Mouse (Mus musculus) liver, adult (tissue): ENCODE measurements around the gene Snapc3.

Experiments
- GATA4 ChIP-seq: IDR thresholded peaks from 2 replicates; pipeline ENCODE4 v1.6.1; 2014; ENCODE audit warnings: mild to moderate bottlenecking, low read length; ENCODE audit not compliant: insufficient replicate concordance

The Snapc3 gene

GRCm38 (mm10) chr4:83438116-83438515, 20.6 kb downstream of the Snapc3 start:
- no peak for TF ChIP-seq GATA4

DNA sequence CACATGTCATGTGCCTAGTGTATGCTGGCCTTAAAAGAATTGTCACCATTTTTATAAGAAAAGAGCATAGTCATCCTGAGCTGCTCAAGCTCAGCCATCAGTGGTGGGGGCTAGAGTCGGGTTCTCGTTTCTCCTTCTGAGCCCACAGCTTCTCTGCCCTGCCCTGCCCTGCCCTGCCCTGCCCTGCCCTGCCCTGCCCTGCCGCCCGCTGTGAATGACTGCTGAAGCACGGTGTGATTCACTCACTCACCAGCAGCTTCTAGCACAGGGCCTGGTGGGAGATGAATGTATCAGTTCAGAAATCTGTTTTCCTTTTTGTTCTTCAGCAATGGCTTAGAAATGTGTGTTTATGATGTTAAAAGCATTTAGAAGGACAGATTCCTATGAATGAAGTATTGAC, 21.5 kb downstream of the Snapc3 start:
- TF ChIP-seq GATA4 = no peak

DNA sequence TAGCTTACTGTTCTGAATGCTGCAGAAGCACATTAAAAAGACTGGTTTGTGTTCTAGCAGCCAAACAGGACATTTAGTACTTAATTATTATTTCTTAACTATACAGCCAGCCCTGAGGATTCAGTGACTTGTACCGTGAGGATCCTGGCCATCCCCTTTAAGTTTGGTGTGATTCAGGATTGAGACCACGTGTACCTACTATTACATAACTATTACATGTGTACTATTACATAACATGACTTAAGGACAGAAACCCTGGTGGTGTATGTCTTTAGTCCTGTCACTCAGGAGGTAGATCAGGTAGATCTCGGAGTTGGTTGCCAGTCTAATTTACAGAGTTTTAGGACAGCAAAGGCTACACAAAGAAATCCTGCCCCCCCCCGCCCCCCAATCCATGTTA, 23.5 kb downstream of the Snapc3 start:
- no peak for TF ChIP-seq GATA4

DNA sequence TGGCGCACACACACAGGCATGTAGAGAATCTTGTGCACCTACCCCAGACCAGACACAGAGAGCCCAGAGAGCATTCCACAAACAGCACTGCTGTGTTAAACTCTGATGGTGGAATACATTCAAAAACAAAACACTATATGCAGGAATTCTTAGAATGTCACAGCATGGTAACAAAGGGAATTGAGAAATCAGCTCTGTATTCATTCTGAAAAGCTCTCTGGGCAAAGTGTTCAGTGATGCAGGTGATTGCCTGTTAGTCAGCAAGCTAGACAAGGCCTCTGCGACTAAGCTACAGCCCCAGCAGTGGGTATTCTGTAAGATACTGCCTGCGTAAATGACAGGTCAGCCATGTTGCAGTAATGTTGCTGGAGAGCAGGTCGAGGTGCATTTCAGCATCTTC, 33.3 kb downstream of the Snapc3 start:
- no peak for TF ChIP-seq GATA4

DNA sequence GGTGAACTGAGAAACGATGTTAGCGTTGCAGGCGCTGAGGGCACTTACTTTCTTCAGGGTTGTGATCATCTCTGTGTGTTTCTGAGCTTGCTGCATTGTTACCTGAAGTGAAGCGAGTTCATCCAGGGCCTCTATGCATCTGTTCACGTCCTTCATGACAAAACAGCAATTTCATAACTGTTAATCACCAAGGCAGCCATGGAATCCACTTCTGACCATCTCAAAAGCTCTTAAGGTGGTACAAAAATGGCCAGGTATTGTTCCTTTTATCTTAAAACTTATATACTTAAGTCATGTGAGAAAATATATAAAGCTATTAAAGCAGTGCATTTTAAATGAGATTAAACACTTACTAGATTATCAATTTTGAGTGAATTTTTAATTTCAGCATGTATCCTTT, 42.6 kb downstream of the Snapc3 start:
- no peak for TF ChIP-seq GATA4

DNA sequence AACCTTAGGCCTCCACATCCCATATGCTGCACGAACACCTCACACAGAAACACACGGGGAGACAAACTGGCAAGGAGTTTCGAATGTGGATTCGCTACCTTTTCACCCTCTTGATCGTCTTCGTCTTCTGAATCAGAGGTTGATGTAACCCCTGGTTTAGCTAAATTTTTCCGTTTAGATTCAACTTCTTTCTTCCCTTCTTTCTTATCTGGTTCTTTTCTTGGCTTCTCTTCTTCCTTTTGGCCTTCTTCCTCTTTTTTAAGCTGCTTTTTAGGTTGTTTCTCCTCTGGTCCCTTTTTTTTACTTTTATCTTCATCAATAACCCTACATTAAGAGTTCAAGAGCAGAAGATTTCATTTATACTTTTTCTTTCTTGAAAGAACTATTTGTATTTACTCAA, 47.3 kb downstream of the Snapc3 start:
- no peak for TF ChIP-seq GATA4

DNA sequence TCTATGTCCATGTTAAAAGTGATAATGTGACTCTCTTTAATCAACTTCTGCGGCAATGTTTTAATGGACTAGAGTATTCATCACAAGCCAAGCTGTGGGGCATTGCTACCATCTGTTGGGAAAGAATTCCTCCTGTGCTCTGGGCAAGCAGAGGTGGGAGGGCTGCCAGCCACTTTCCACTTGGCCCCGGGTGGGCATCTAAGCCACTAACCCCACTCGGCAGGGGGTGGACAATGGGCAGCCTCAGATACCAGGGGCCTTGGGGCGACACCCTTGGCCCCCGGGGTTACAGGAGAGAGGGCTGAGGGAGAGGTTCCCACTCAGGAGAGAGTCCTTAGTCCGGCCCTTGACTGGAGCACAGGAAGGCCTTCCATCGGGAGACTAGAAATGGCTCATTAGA, 50.1 kb downstream of the Snapc3 start:
- TF ChIP-seq GATA4 = no peak

GRCm38 (mm10) chr4:83468208-83468607, 50.7 kb downstream of the Snapc3 start:
- no peak for TF ChIP-seq GATA4

DNA sequence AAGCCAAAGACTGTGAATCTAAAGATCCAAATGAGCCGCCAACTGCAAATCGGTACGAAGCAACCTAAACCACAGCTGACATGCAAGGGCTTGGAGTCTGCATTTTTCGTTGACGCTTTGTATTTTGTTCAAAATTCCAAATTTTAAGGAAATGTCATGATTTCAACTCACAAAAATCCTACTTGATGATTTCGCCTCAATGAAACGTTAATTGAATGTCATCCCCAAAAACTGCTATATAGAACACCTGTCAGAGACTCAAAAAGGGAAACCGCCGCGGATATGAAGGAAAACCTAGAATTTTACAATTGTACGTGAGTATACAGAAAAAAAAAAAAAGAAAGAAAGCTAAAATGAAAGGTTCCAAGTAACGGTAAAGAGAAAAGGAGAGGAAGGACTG, 67.7 kb downstream of the Snapc3 start:
- no peak for TF ChIP-seq GATA4

DNA sequence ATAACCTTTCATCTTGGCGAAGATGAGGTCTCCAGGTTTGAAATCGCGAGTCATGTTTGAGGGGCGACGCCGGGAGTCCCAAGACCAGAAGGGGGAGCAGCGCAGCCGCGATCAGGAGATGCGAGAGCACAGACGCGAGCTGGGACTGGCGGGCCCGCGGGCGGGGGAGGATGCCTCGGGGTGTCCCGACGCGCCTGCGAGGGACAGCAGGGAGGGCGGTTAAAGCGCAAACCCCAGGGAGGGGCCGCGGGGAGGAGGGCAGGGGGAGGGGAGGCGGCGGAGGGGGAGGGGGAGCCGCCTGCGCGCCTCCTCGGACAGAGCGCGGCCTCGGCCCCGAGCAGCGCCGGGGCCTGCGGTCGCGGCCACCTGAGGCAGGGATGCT, 68.2 kb downstream of the Snapc3 start:
- TF ChIP-seq GATA4 = no peak; the same call in 1 of the 2 replicates

DNA sequence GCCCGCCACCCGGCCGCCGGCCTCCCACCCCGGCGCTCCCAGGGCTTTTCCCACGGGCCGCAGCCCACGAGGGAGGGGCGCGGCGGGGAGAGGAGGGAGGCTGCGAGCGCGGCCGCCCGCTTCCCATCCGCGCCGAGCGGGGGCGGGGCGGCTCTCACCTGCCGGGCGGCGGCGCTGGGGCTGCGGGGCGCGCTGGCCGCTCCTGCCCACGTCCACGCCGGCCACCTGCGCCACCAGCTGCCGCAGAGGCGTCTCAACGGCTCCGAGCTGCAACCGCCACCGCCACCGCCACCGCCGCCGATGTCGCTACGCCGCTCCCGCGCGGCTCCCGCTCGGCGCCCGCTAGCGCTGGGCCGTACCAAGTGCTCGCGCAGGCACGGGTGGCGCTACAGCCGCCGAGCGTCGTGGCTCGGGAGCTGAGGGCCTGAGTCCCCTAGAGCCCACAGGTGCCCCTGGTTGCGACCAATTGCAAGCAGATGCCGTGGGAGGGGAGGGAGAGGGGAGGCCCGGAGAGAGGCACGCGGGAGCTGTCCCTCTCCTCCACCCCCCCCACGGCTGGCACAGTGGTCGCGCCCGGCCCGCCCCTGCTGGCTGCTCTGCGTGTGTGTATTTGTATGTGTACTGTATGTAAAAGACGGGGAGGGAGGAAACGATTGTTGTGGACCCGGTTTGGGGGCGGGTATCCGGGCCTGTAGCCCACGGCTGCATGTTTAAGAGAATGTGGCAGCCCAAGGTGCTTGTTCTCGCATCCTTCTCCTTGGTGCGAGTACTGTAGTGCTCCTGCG, 68.8 kb downstream of the Snapc3 start, which contains the start of gene Psip1:
Psip1 (minus strand) TSS at position 343 of the 785 bp plus-strand sequence.
- no peak for TF ChIP-seq GATA4

DNA sequence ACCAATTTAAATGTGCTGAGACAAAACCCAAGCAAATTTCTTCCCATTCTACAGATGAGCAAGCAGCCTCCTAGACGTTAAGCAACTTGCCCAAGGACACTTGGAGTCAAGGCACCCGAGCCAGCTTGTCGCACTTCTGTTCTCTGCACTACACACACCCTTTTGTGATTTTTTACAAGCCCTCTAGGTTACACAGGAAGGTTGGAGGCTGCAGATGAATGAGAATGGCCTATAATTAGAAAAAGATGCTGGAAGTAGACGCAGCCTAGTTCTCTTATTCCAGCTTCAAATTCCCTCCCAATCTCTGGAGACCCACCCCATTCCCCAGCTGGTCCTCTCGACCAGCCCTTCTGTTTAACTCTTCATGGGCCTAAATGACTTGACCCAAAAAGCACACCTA, 71.6 kb downstream of the Snapc3 start:
- no peak for TF ChIP-seq GATA4

DNA sequence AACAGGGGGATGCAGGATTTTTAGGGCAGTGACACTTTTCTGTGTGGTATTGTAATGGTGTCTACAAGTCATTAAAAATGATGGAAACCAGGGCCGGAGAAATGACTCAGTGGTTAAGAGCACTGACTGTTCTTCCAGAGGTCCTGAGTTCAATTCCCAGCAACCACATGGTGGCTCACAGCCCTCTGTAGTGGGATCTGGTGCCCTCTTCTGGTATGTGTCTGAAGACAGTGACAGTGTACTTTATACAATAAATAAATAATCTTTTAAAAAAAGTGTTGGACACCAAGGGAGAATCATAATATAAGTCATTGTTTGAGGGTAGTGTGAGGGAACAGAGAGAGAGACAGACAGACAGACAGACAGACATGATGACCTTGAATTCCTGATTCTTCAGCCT, 75.6 kb downstream of the Snapc3 start:
- TF ChIP-seq GATA4 = no peak

DNA sequence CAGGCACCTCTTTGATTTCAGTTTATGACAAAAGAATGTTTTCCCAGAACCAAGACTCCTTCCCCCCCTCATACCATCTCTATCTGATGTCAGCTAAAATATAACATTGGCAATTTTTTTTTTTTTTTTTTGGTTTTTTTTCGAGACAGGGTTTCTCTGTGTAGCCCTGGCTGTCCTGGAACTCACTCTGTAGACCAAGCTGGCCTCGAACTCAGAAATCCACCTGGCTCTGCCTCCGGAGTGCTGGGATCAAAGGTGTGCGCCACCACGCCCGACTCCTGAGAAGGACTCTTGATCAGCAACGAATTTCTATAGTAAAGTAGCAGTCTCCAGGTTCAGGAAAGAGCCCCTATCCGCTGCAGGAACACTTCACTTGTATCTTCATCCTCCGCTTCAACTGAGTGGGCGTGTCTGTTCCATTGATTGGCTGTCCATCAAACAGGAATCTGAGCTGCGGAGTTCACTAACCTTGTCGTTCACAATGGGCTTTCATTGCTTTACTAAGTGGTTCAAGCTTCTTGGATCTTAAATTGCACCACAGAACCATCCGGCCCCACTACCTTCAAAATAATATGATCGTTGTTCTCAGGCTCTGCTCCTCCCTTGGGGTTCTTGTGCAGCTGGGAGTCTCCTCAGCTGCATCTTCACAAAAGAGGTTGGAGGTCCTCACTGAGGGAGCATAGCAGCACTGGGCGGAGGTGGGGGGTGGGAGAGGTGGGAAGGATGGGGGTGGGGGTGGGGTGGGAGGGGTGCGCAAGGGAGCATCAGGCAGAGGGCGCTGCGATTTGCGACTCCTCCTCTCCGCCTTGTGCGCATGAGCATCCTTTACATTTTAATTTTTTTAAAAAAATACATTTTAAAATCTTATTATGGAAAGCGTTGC, 82.9 kb downstream of the Snapc3 start:
- TF ChIP-seq GATA4 = no peak

GRCm38 (mm10) chr4:83501037-83501430, 83.5 kb downstream of the Snapc3 start:
- TF ChIP-seq GATA4 = no peak

GRCm38 (mm10) chr4:83509600-83509999, 92.1 kb downstream of the Snapc3 start:
- TF ChIP-seq GATA4 = no peak
